Mouse (Mus musculus): ENCODE results near the gene Rad9a. TPM values are rescaled to one million over a fixed set of nuclear protein-coding genes. Genes with fewer than 3 reads are reported as not detected.

Gene Rad9a
- polyA plus RNA-seq, 1 experiment from 2014 or later: 20.3 TPM

GRCm38 (mm10) chr19:4155223-4156072 lies 46.0 kb downstream of the Rad9a start:
- Histone ChIP-seq H3K27me3 (ENCODE audit: control insufficient read depth, insufficient read depth, low read length) (no peaks in the 10 kb centered on the region), H3K4me1 (ENCODE audit: control insufficient read depth, insufficient read depth, low read length) (no peaks in the 10 kb centered on the region), H3K4me3 (replicated peaks; ENCODE audit: low read depth, low read length) (no peak overlapping the region), H3K36me3 (ENCODE audit: control insufficient read depth, insufficient read depth, low read length) (peaks cover 75% of the 10 kb centered on the region), H3K4me2 (ENCODE audit: low read length) (no peak overlapping the region), H3K9me3 (ENCODE audit: control insufficient read depth, low read length) (no peaks in the 10 kb centered on the region), H3K27ac (replicated peaks; ENCODE audit: low read depth, low read length) (no peak overlapping the region), H3K9ac (replicated peaks; ENCODE audit: low read length) (no peak overlapping the region)
- 71% methylated on average over 6 of the region's 6 CpGs for WGBS
- no peak for ATAC-seq (ENCODE audit: low FRiP score, low TSS enrichment)
- no peak for DNase-seq

DNA sequence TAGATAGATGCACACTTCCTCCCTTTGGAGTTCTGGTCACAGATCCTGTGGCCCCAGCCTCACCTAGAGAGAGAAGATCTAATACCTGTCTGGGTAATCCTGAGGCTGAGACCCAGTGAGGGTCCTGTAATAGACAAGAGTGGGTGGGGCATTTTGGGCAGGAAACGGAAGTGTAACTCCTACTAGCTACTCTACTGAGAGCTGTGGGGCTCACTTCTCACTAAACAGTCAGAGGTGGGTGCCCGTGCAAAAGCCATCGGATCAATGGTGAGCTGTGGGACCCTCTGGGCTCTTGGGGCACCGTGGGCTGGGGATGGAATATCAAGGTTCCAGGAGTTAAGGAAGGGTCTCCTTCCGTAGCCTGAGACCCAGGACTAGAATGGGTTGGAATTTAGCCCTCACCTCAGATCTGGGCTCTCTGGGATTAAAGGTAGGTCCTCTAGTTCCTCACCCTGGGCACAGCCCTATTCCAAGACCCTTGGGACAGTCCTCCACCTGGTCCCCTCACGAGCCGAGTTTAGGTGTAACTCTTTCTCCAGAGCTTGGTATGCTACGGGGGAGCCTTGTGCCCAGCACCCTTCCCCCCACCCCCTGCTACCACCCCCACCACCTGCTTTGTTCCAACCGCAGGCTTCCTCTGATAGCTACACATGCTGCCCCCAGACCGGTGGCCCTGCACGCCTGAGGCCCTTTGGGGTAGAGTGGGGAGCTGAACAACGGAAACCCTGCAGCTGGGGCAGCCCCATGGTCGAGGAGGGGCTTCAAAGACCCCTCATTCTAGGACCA lies 46.8 kb downstream of the Rad9a start:
- WGBS: 84% methylated on average over 13 of the region's 13 CpGs
- no peaks in the 10 kb centered on the region for H3K27me3 ChIP-seq (ENCODE audit: control insufficient read depth, insufficient read depth, low read length)
- H3K4me3 ChIP-seq (replicated peaks; ENCODE audit: low read depth, low read length): no peak overlapping the region
- H3K4me1 ChIP-seq (ENCODE audit: control insufficient read depth, insufficient read depth, low read length): peaks cover under 1% of the 10 kb centered on the region; the same call in 1 of the 2 replicates
- ATAC-seq (ENCODE audit: low FRiP score, low TSS enrichment): no peak
- H3K27ac ChIP-seq (replicated peaks; ENCODE audit: low read depth, low read length): no peak overlapping the region
- no peaks in the 10 kb centered on the region for H3K9me3 ChIP-seq (ENCODE audit: control insufficient read depth, low read length)
- no peak overlapping the region for H3K4me2 ChIP-seq (ENCODE audit: low read length)
- no peak for DNase-seq
- H3K9ac ChIP-seq (replicated peaks; ENCODE audit: low read length): 0 out of 2 replicates have a peak overlapping the region, but pooled peaks have one; percentile 13
- H3K36me3 ChIP-seq (ENCODE audit: control insufficient read depth, insufficient read depth, low read length): peaks cover 77% of the 10 kb centered on the region

GRCm38 (mm10) chr19:4153232-4153654 lies 48.2 kb downstream of the Rad9a start, which contains the start of gene Ptprcap:
TSS of gene Ptprcap (plus strand) at chr19:4153604.
- Histone ChIP-seq H3K4me1 (ENCODE audit: control insufficient read depth, insufficient read depth, low read length) (peaks cover 8% of the 10 kb centered on the region; the same call in 1 of the 2 replicates), H3K27me3 (ENCODE audit: control insufficient read depth, insufficient read depth, low read length) (no peaks in the 10 kb centered on the region), H3K9ac (replicated peaks; ENCODE audit: low read length) (no peak within 1 kb of the TSS), H3K27ac (replicated peaks; ENCODE audit: low read depth, low read length) (no peak within 1 kb of the TSS), H3K4me2 (ENCODE audit: low read length) (no peak within 1 kb of the TSS), H3K9me3 (ENCODE audit: control insufficient read depth, low read length) (no peaks in the 10 kb centered on the region), H3K36me3 (ENCODE audit: control insufficient read depth, insufficient read depth, low read length) (peaks cover 63% of the 10 kb centered on the region), H3K4me3 (replicated peaks; ENCODE audit: low read depth, low read length) (no peak within 1 kb of the TSS)
- WGBS: 81% methylated on average over 11 of the region's 11 CpGs
- ATAC-seq (ENCODE audit: low FRiP score, low TSS enrichment) (no peak), DNase-seq (no peak)

GRCm38 (mm10) chr19:4152445-4153231 lies 48.8 kb downstream of the Rad9a start:
- peaks cover 57% of the 10 kb centered on the region for H3K36me3 ChIP-seq (ENCODE audit: control insufficient read depth, insufficient read depth, low read length)
- H3K27me3 ChIP-seq (ENCODE audit: control insufficient read depth, insufficient read depth, low read length): no peaks in the 10 kb centered on the region
- DNase-seq: no peak
- no peak overlapping the region for H3K9ac ChIP-seq (replicated peaks; ENCODE audit: low read length)
- H3K4me3 ChIP-seq (replicated peaks; ENCODE audit: low read depth, low read length): no peak overlapping the region
- no peak overlapping the region for H3K4me2 ChIP-seq (ENCODE audit: low read length)
- no peaks in the 10 kb centered on the region for H3K9me3 ChIP-seq (ENCODE audit: control insufficient read depth, low read length)
- ATAC-seq (ENCODE audit: low FRiP score, low TSS enrichment): no peak
- 90% methylated on average over 8 of the region's 8 CpGs for WGBS
- H3K4me1 ChIP-seq (ENCODE audit: control insufficient read depth, insufficient read depth, low read length): peaks cover 13% of the 10 kb centered on the region; the same call in 1 of the 2 replicates
- no peak overlapping the region for H3K27ac ChIP-seq (replicated peaks; ENCODE audit: low read depth, low read length)

DNA sequence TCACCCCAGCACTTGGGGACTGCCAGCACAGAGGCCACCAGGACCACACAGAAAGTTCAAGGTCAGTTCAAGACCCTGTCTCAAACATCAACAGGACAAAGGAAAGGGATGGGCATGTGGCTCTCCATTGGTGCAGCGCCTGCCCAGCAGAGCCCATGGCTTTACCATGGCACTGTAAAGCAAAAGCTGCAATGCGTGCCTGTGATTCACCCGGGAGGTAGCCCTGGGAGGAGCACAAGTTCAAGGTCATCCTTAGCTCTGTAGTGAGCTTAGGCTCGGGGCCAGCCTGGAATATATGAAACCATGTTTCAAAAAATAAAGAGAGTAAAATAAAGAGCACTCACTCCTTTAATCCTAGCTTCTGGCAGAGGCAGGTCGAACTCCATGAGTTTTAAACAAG lies 49.6 kb downstream of the Rad9a start:
- Histone ChIP-seq H3K4me1 (ENCODE audit: control insufficient read depth, insufficient read depth, low read length) (peaks cover 15% of the 10 kb centered on the region; the same call in 1 of the 2 replicates), H3K27ac (replicated peaks; ENCODE audit: low read depth, low read length) (no peak overlapping the region), H3K4me3 (replicated peaks; ENCODE audit: low read depth, low read length) (no peak overlapping the region), H3K36me3 (ENCODE audit: control insufficient read depth, insufficient read depth, low read length) (peaks cover 49% of the 10 kb centered on the region), H3K9me3 (ENCODE audit: control insufficient read depth, low read length) (no peaks in the 10 kb centered on the region), H3K27me3 (ENCODE audit: control insufficient read depth, insufficient read depth, low read length) (no peaks in the 10 kb centered on the region), H3K9ac (replicated peaks; ENCODE audit: low read length) (no peak overlapping the region), H3K4me2 (ENCODE audit: low read length) (no peak overlapping the region)
- ATAC-seq (ENCODE audit: low FRiP score, low TSS enrichment) (no peak), DNase-seq (no peak)
- WGBS: 93% methylated on average over 5 of the region's 5 CpGs

DNA sequence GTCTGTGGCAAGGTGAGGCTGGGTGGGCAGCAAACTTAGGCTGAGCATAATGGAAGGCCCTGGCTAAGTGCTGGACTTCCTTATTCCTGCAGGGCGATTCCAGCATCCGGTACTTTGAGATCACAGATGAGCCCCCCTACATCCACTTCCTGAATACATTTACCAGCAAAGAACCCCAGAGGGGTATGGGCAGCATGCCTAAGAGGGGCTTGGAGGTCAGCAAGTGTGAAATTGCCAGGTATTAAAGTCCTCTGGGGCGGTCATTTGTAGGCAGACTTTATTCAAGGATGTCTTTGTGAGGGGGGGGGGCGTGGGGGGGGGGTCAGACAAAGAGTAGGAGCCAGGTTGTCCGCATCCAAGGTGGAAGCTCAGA lies 50.0 kb downstream of the Rad9a start:
- Histone ChIP-seq H3K36me3 (ENCODE audit: control insufficient read depth, insufficient read depth, low read length) (peaks cover 45% of the 10 kb centered on the region), H3K9ac (replicated peaks; ENCODE audit: low read length) (no peak overlapping the region), H3K4me2 (ENCODE audit: low read length) (no peak overlapping the region), H3K27me3 (ENCODE audit: control insufficient read depth, insufficient read depth, low read length) (no peaks in the 10 kb centered on the region), H3K9me3 (ENCODE audit: control insufficient read depth, low read length) (no peaks in the 10 kb centered on the region), H3K27ac (replicated peaks; ENCODE audit: low read depth, low read length) (no peak overlapping the region), H3K4me3 (replicated peaks; ENCODE audit: low read depth, low read length) (no peak overlapping the region), H3K4me1 (ENCODE audit: control insufficient read depth, insufficient read depth, low read length) (peaks cover 15% of the 10 kb centered on the region; the same call in 1 of the 2 replicates)
- no peak for DNase-seq
- 75% methylated on average over 5 of the region's 5 CpGs for WGBS
- no peak for ATAC-seq (ENCODE audit: low FRiP score, low TSS enrichment)

GRCm38 (mm10) chr19:4150567-4151487 lies 50.6 kb downstream of the Rad9a start:
- Histone ChIP-seq H3K27me3 (ENCODE audit: control insufficient read depth, insufficient read depth, low read length) (no peaks in the 10 kb centered on the region), H3K27ac (replicated peaks; ENCODE audit: low read depth, low read length) (no peak overlapping the region), H3K9ac (replicated peaks; ENCODE audit: low read length) (no peak overlapping the region), H3K9me3 (ENCODE audit: control insufficient read depth, low read length) (0 out of 2 replicates have a peak, but pooled peaks cover 2% of the 10 kb centered on the region), H3K36me3 (ENCODE audit: control insufficient read depth, insufficient read depth, low read length) (peaks cover 39% of the 10 kb centered on the region), H3K4me3 (replicated peaks; ENCODE audit: low read depth, low read length) (no peak overlapping the region), H3K4me1 (ENCODE audit: control insufficient read depth, insufficient read depth, low read length) (peaks cover 15% of the 10 kb centered on the region; the same call in 1 of the 2 replicates), H3K4me2 (ENCODE audit: low read length) (no peak overlapping the region)
- DNase-seq (no peak), ATAC-seq (ENCODE audit: low FRiP score, low TSS enrichment) (no peak)
- WGBS: 91% methylated on average over 22 of the region's 22 CpGs

Data from midbrain, embryonic 14.5 days (tissue).